Mouse (Mus musculus): ENCODE measurements at regions not wholly inside any gene's neighbourhood (a gene's known extent, or its start where the extent isn't known, plus 50 kb on each side); places are given as distances from the start of the nearest gene placed in this dataset.

- Histone ChIP-seq H3K27ac (replicated peaks) (no peak overlapping the region), H3K36me3 (ENCODE audit: control insufficient read depth, insufficient read depth, low read length) (no peaks in the 10 kb centered on the region), H3K4me1 (replicated peaks; ENCODE audit: control insufficient read depth, insufficient read depth) (no peaks in the 10 kb centered on the region), H3K4me2 (replicated peaks; ENCODE audit: low read depth) (no peak overlapping the region), H3K9me3 (ENCODE audit: control insufficient read depth, low read length) (0 out of 2 replicates have a peak, but pooled peaks cover 7% of the 10 kb centered on the region), H3K9ac (ENCODE audit: low read length) (no peak overlapping the region), H3K4me3 (ENCODE audit: low read depth, low read length) (no peak overlapping the region), H3K27me3 (ENCODE audit: control insufficient read depth, insufficient read depth, low read length) (no peaks in the 10 kb centered on the region)
- 37% methylated on average over 7 of the region's 7 CpGs for WGBS
- no peak for DNase-seq (ENCODE audit: low spot score)
- no peak for TF ChIP-seq EP300 (optimal IDR thresholded peaks at IDR 0.05)
- no peak for TF ChIP-seq CTCF (IDR thresholded peaks at IDR 0.05; ENCODE audit: low read depth)
- ATAC-seq (ENCODE audit: low FRiP score, low TSS enrichment) = no peak
Observed at GRCm38 (mm10) chr4:81005507-81006328, 95.3 kb downstream of the Lurap1l start.

GRCm38 (mm10) chr4:81006546-81006945, 96.1 kb downstream of the Lurap1l start:
- H3K4me1 ChIP-seq (replicated peaks; ENCODE audit: control insufficient read depth, insufficient read depth) = no peaks in the 10 kb centered on the region
- H3K36me3 ChIP-seq (ENCODE audit: control insufficient read depth, insufficient read depth, low read length) = no peaks in the 10 kb centered on the region
- ATAC-seq (ENCODE audit: low FRiP score, low TSS enrichment) = no peak
- no peaks in the 10 kb centered on the region for H3K27me3 ChIP-seq (ENCODE audit: control insufficient read depth, insufficient read depth, low read length)
- no peaks in the 10 kb centered on the region for H3K9me3 ChIP-seq (ENCODE audit: control insufficient read depth, low read length)
- no peak overlapping the region for H3K4me3 ChIP-seq (ENCODE audit: low read depth, low read length)
- no peak for DNase-seq (ENCODE audit: low spot score)
- no peak overlapping the region for H3K4me2 ChIP-seq (replicated peaks; ENCODE audit: low read depth)
- no peak overlapping the region for H3K27ac ChIP-seq (replicated peaks)
- 86% methylated on average over 1 of the region's 1 CpGs for WGBS
- no peak overlapping the region for H3K9ac ChIP-seq (ENCODE audit: low read length)
- TF ChIP-seq CTCF (IDR thresholded peaks at IDR 0.05; ENCODE audit: low read depth) (no peak), EP300 (optimal IDR thresholded peaks at IDR 0.05) (no peak)

DNA sequence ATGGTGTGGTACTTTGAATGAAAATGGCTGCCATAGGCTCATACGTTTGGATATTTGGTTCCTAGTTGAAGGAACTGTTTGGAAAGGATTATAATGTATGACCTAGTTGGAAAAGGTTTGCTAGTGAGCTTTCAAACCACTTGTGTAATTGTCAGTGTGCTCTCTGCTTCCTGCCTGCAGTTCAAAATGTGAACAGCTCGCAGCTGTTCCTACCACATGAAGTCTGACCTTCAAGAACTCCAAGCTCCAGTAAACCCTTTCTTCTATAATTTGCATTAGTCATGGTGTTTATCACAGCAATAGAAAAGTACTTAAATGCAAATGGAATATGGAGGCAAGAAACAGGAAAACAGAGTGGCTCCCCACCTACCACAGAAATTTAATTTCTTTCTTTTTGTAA, 111.4 kb downstream of the Lurap1l start:
- Histone ChIP-seq H3K4me1 (replicated peaks; ENCODE audit: control insufficient read depth, insufficient read depth) (no peaks in the 10 kb centered on the region), H3K27ac (replicated peaks) (no peak overlapping the region), H3K36me3 (ENCODE audit: control insufficient read depth, insufficient read depth, low read length) (no peaks in the 10 kb centered on the region), H3K27me3 (ENCODE audit: control insufficient read depth, insufficient read depth, low read length) (no peaks in the 10 kb centered on the region), H3K9me3 (ENCODE audit: control insufficient read depth, low read length) (no peaks in the 10 kb centered on the region), H3K9ac (ENCODE audit: low read length) (no peak overlapping the region), H3K4me2 (replicated peaks; ENCODE audit: low read depth) (no peak overlapping the region), H3K4me3 (ENCODE audit: low read depth, low read length) (no peak overlapping the region)
- ATAC-seq (ENCODE audit: low FRiP score, low TSS enrichment) (no peak), DNase-seq (ENCODE audit: low spot score) (no peak)
- whole genome bisulfite sequencing = 65% methylated on average over 2 of the region's 2 CpGs
- TF ChIP-seq EP300 (optimal IDR thresholded peaks at IDR 0.05) (no peak), CTCF (IDR thresholded peaks at IDR 0.05; ENCODE audit: low read depth) (no peak)

- 35% methylated on average over 14 of the region's 14 CpGs for WGBS
Observed at GRCm38 (mm10) chr4:81023436-81023983, 113.1 kb downstream of the Lurap1l start.

GRCm38 (mm10) chr4:81027558-81027957, 117.1 kb downstream of the Lurap1l start:
- no peak for TF ChIP-seq EP300 (optimal IDR thresholded peaks at IDR 0.05)
- TF ChIP-seq CTCF (IDR thresholded peaks at IDR 0.05; ENCODE audit: low read depth) = peak; percentile 53
- no peak overlapping the region for H3K4me2 ChIP-seq (replicated peaks; ENCODE audit: low read depth)
- WGBS = 89% methylated on average over 1 of the region's 1 CpGs
- no peak for DNase-seq (ENCODE audit: low spot score)
- H3K4me1 ChIP-seq (replicated peaks; ENCODE audit: control insufficient read depth, insufficient read depth) = no peaks in the 10 kb centered on the region
- no peak overlapping the region for H3K9ac ChIP-seq (ENCODE audit: low read length)
- no peak overlapping the region for H3K4me3 ChIP-seq (ENCODE audit: low read depth, low read length)
- no peaks in the 10 kb centered on the region for H3K9me3 ChIP-seq (ENCODE audit: control insufficient read depth, low read length)
- no peak overlapping the region for H3K27ac ChIP-seq (replicated peaks)
- ATAC-seq (ENCODE audit: low FRiP score, low TSS enrichment) = no peak
- no peaks in the 10 kb centered on the region for H3K27me3 ChIP-seq (ENCODE audit: control insufficient read depth, insufficient read depth, low read length)
- H3K36me3 ChIP-seq (ENCODE audit: control insufficient read depth, insufficient read depth, low read length) = no peaks in the 10 kb centered on the region

More at GRCm38 (mm10) chr4:81023436-81023983, 113.1 kb downstream of the Lurap1l start:
- no peak overlapping the region for H3K9ac ChIP-seq (ENCODE audit: low read length)
- no peak overlapping the region for H3K4me3 ChIP-seq (ENCODE audit: low read depth, low read length)
- no peak overlapping the region for H3K27ac ChIP-seq (replicated peaks)
- H3K9me3 ChIP-seq (ENCODE audit: control insufficient read depth, low read length) = no peaks in the 10 kb centered on the region
- TF ChIP-seq CTCF (IDR thresholded peaks at IDR 0.05; ENCODE audit: low read depth) (no peak), EP300 (optimal IDR thresholded peaks at IDR 0.05) (no peak)
- no peaks in the 10 kb centered on the region for H3K36me3 ChIP-seq (ENCODE audit: control insufficient read depth, insufficient read depth, low read length)
- no peaks in the 10 kb centered on the region for H3K4me1 ChIP-seq (replicated peaks; ENCODE audit: control insufficient read depth, insufficient read depth)
- no peak overlapping the region for H3K4me2 ChIP-seq (replicated peaks; ENCODE audit: low read depth)
- ATAC-seq (ENCODE audit: low FRiP score, low TSS enrichment) (no peak), DNase-seq (ENCODE audit: low spot score) (no peak)
- H3K27me3 ChIP-seq (ENCODE audit: control insufficient read depth, insufficient read depth, low read length) = no peaks in the 10 kb centered on the region

DNA sequence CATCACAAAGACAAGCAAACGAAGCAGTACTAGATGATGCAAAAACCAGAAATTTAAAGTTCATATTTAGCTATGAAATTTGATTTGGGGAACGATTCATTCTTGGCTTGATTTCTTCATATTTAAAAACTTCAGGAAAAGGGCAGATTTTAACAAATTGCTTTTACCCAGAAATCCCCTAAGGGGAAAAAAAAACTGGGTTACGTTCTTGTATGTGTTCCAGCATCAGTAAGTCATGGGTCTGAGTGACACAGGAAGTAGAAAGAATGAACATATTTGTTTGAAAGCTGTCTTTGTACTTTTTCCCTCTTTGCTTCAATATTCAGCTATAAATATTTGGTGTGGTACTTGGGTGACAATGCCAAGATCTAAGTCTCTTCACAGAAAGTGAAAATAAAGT, 120.2 kb downstream of the Lurap1l start:
- H3K9me3 ChIP-seq (ENCODE audit: control insufficient read depth, low read length) = no peaks in the 10 kb centered on the region
- no peak overlapping the region for H3K9ac ChIP-seq (ENCODE audit: low read length)
- no peak for TF ChIP-seq EP300 (optimal IDR thresholded peaks at IDR 0.05)
- no peak for TF ChIP-seq CTCF (IDR thresholded peaks at IDR 0.05; ENCODE audit: low read depth)
- H3K36me3 ChIP-seq (ENCODE audit: control insufficient read depth, insufficient read depth, low read length) = no peaks in the 10 kb centered on the region
- no peak overlapping the region for H3K27ac ChIP-seq (replicated peaks)
- no peak for ATAC-seq (ENCODE audit: low FRiP score, low TSS enrichment)
- no peak for DNase-seq (ENCODE audit: low spot score)
- no peak overlapping the region for H3K4me3 ChIP-seq (ENCODE audit: low read depth, low read length)
- no peak overlapping the region for H3K4me2 ChIP-seq (replicated peaks; ENCODE audit: low read depth)
- no peaks in the 10 kb centered on the region for H3K4me1 ChIP-seq (replicated peaks; ENCODE audit: control insufficient read depth, insufficient read depth)
- no peaks in the 10 kb centered on the region for H3K27me3 ChIP-seq (ENCODE audit: control insufficient read depth, insufficient read depth, low read length)
- 70% methylated on average over 3 of the region's 3 CpGs for WGBS

All from stomach, postnatal 0 days (tissue).